Mouse (Mus musculus) right cerebral cortex, postnatal 14 days (tissue): ENCODE data around the gene Rint1.
A peak's percentile ranks its signal among the peaks of the same experiment; 100 is the strongest.
"Not testable (repeated sequence)": the region's sequence is repeated elsewhere in the genome, so short reads cannot be mapped to it uniquely, and the experiment has no call there.

ENCODE experiments used
- DNase-seq: peaks from one replicate; pipeline ENCODE4 v3.0.0; 2022

Gene Rint1

GRCm38 (mm10) chr5:23826321-23827004, 39.0 kb downstream of the Rint1 start:
- peak; percentile 31 for DNase-seq

GRCm38 (mm10) chr5:23830897-23831752, 43.6 kb downstream of the Rint1 start:
- DNase-seq: peak; percentile 52

- DNase-seq: not testable (repeated sequence)
Observed at GRCm38 (mm10) chr5:23835691-23836090, 48.2 kb downstream of the Rint1 start.

- no peak for DNase-seq
Observed at GRCm38 (mm10) chr5:23838158-23838557, 50.6 kb downstream of the Rint1 start.

- peak; percentile 96 for DNase-seq
Observed at GRCm38 (mm10) chr5:23843674-23844530, 56.4 kb downstream of the Rint1 start, which contains the start of gene Tomm7. Tomm7 (minus strand) TSS chr5:23844161.

- peak; percentile 60 for DNase-seq
Observed at GRCm38 (mm10) chr5:23844531-23844841, 57.0 kb downstream of the Rint1 start.

DNA sequence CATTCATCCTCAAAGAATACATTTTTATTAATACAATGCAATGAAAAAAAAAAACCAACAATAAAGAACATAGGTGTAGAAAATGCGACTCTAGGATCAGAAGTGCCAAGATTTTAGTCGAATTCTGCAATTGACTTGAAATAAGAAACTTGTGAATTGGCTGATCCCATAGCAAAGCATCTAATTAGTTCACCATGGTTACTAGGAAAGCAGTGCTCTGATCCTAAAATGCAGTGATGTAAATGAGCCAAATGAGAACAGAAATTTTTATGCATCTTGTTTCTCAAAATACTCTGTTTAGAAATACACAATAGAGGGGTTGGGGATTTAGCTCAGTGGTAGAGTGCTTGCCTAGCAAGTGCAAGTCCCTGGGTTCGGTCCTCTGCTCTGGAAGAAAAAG, 57.6 kb downstream of the Rint1 start:
- DNase-seq: no peak

GRCm38 (mm10) chr5:23850345-23851159, 63.0 kb downstream of the Rint1 start:
- peak; percentile 93 for DNase-seq

GRCm38 (mm10) chr5:23851160-23851555, 63.6 kb downstream of the Rint1 start:
- not testable (repeated sequence) for DNase-seq

DNA sequence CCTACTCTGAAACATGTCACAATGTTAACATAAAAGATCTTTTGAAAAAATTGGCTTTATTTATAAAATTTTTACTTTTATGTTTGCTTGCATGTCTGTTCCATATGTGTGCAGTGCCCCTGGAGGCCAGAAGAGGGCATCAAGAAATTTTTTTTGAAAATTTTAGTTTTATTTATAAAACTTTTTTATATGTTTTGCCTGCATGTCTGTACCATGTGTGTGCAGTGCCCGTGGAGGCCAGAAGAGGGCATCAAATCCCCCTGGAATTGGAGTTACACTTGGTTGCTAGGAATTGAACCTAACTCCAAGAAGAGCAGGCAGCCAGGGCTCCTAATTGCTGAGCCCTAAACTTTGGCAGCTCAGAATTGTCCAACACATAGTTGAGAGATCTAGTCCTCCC, 65.4 kb downstream of the Rint1 start:
- not testable (repeated sequence) for DNase-seq

DNA sequence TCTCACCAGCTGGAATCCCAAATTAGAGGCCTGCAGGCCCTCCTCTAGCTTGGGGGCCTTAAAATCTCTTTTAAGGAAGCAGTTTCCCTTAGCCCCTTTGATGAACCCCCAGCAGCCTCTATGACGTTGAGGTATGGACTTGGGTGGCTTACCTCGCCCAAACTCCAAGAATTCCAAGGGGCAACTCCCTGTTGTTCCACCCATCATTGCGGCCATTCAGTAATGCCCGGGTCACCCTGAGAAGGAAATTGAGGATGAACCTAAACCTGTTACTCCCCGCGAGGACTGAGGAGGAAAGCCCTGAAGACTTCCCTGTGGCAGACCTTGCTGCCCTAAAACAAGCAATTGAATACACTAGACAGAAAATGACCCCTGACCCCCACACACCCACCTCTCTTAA, 68.0 kb downstream of the Rint1 start:
- no peak for DNase-seq

- no peak for DNase-seq
Observed at GRCm38 (mm10) chr5:23856164-23856563, 68.7 kb downstream of the Rint1 start.

DNA sequence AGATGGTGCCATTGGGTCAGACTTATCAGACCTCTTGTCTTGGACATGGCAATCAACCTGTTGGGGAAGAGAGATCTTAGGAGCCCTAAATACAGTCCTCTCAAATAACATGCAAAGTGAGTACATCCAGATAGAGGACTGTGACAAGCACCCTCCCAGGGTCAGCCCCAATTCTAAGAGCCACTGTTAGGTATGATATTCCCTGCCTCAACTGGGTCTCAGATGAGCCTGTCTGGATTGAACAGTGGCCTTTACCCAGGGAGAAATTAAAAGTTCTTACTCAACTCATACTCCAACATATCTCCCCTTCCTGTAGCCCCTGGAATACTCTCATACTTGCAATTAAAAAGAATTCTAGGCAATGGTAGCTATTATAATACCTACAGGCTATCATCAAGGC, 69.7 kb downstream of the Rint1 start:
- DNase-seq: no peak

- DNase-seq: no peak
Observed at GRCm38 (mm10) chr5:23858001-23858400, 70.5 kb downstream of the Rint1 start.

DNA sequence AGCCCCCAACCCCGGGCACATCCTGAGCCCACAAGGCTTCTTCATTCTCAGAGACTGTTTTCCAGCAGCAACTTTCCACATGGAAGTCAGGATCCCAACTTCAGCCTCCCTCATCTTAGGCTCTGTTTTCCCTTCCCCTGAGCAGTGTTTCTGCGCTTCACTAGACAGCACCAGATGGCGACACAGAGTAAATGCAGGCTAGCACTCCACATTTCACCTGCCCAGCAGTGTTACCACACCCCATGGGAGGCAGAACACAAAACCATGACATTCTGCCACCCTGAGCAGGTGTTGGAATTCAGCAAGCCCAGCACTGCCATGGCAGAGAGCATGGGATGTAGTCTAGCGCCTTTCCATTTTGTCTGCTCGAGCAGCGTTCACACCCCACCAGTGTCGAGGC, 71.1 kb downstream of the Rint1 start:
- no peak for DNase-seq

DNA sequence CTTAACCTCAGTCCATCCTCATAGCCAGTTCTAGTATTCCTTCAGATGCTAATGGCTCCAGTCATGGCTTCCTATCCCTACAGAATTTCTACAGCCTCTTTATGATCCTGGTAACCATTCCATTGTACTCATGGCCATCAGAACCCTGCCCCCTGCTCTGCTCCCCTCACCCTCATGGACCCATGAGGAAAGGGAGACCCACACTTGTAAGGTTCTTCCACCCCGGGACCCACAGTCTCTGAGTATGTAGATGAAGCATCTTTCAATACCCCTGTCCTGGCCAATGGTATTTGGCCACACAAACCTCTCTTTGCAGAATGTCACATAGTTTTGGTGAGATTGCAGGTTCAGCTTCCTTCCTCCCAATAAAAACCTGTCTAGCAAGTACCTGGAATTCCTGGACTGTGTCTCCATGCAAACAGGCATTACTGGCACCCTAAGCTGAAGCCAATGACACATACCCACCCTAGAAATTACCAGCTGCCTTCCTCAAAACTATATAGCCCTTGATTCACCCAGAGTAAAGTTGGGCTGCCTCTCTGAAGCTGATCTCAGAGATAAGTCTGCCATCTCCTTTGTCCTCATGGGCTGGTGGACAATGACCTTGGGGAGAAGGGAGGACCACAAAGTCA, 71.7 kb downstream of the Rint1 start:
- no peak for DNase-seq

DNA sequence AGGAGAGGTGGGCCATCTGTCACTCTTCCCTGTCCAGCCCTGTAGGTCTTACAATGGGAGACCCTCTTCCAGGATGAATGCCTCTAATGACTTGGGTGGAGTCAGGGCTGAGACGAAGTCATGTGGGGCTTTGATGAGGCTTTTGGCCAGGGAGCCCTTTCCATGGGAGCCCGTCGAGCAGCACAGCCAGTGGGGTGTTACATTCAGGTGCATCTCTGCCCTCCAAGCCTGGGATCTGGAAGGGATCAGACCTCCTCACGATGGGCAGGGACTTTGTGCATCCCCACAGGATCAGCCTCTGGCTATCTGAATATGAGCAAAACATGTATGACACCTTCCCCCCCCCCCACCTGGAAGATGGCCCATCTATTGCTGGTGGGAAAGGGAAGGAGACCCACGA, 72.4 kb downstream of the Rint1 start:
- no peak for DNase-seq

DNA sequence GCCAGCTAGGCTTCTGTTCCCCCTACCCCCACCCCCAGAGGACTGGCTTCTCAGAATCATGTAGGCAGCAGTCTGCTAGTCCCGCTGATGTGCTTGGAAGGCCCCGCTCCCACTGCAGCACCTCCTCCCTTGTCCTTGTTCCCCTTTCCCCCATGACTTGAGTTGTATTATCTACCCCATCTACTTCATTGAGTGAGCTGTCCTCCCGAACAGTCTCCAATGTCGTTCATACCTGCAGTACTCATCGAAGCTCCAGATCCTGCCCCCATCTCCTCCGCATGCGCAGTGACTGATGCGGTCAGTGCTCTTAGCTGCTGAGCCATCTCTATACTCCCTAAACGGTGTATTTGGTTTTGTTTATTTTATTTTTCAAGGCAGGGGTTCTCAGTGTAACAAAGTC, 74.2 kb downstream of the Rint1 start:
- no peak for DNase-seq

DNA sequence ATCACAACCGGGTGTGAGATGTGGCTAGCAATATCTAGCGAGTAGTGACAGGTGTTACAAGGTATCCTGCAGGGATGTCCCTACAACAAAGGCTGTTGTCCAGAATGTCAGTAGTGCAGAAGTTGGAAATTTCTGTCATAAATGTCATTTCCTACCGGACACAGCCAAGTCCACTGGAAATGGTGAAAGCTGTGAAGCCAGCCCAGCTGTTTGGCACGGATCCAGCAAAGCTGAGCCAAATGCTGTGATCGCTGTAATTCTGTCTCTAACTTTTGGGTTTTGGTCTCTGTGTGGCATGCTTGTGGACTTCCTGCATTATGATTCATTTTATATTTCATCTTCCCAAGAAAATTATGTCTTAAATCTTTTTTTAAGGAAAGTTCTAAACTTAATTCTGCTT, 74.8 kb downstream of the Rint1 start:
- DNase-seq: peak; percentile 25

DNA sequence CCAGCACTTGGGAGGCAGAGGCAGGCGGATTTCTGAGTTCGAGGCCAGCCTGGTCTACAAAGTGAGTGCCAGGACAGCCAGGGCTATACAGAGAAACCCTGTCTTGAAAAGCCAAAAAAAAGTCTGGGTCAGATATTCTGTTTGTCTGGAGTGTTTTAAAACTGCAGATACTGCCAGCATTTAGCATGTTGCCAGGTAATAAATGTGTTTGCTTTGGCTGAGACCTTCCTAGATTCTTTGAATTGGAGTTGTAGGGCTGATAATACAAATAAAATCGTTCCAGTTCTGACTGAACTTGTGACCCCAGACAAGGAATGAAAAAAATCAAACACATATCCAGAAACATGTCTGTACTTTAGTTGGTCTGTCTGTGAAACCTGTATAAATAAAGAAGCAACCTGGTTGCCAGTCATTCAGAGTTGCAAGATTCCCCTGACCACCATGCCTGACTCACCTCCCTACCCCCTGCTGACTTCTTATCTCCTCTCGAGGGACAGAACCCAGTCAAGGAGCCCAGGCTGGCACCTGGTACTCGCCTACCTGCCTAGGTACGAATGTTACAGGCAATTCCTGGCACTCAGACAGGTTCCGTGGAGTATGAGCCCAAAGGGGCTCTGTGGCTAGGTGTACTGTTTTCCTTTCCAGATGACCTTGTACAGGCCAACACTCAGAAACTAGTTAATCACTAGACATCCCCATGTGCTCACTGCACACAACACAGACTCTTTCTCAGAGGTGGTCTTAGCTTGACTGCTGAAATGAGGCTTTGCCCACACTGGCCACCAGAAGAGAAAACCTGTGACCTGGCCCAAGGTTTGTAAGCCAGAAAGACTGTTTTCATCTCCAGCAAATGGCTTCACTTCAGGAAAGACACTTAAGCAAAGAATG, 75.9 kb downstream of the Rint1 start:
- DNase-seq: no peak
